Mouse (Mus musculus): Measurements from ENCODE around the gene Syt1.

Syt1 gene

GRCm38 (mm10) chr10:108763722-108764121 is 247.1 kb downstream of the Syt1 start:
- DNase-seq (ENCODE audit: low read depth, low spot score), result no peak

- DNase-seq (ENCODE audit: low read depth, low spot score), result no peak
Observed at GRCm38 (mm10) chr10:108753304-108753703, 257.5 kb downstream of the Syt1 start.

- no peak for DNase-seq (ENCODE audit: low read depth, low spot score)
Observed at GRCm38 (mm10) chr10:108743759-108744158, 267.0 kb downstream of the Syt1 start.

GRCm38 (mm10) chr10:108733982-108734381 is 276.8 kb downstream of the Syt1 start:
- DNase-seq (ENCODE audit: low read depth, low spot score), result peak; percentile 33

- DNase-seq (ENCODE audit: low read depth, low spot score), result no peak
Observed at GRCm38 (mm10) chr10:108728961-108729360, 281.8 kb downstream of the Syt1 start.

- no peak for DNase-seq (ENCODE audit: low read depth, low spot score)
Observed at GRCm38 (mm10) chr10:108726391-108726790, 284.4 kb downstream of the Syt1 start.

- DNase-seq (ENCODE audit: low read depth, low spot score), result no peak
Observed at GRCm38 (mm10) chr10:108724878-108725277, 285.9 kb downstream of the Syt1 start.

- no peak for DNase-seq (ENCODE audit: low read depth, low spot score)
Observed at GRCm38 (mm10) chr10:108710514-108710913, 300.3 kb downstream of the Syt1 start.

- no peak for DNase-seq (ENCODE audit: low read depth, low spot score)
Observed at GRCm38 (mm10) chr10:108705658-108706057, 305.1 kb downstream of the Syt1 start.

- DNase-seq (ENCODE audit: low read depth, low spot score), result no peak
Observed at GRCm38 (mm10) chr10:108701361-108702128, 309.2 kb downstream of the Syt1 start.

GRCm38 (mm10) chr10:108699946-108700345 is 310.8 kb downstream of the Syt1 start, which contains the start of gene Gm5136:
Gene Gm5136, minus strand, starts transcription at chr10:108700160.
- DNase-seq (ENCODE audit: low read depth, low spot score), result no peak

GRCm38 (mm10) chr10:108697062-108697461 is 313.7 kb downstream of the Syt1 start:
- DNase-seq (ENCODE audit: low read depth, low spot score), result no peak

- DNase-seq (ENCODE audit: low read depth, low spot score), result no peak
Observed at GRCm38 (mm10) chr10:108690954-108691353, 319.8 kb downstream of the Syt1 start.

GRCm38 (mm10) chr10:108686696-108687095 is 324.1 kb downstream of the Syt1 start:
- DNase-seq (ENCODE audit: low read depth, low spot score), result no peak

- peak; percentile 92 for DNase-seq (ENCODE audit: low read depth, low spot score)
Observed at GRCm38 (mm10) chr10:108679675-108680390, 330.9 kb downstream of the Syt1 start.

- DNase-seq (ENCODE audit: low read depth, low spot score), result no peak
Observed at GRCm38 (mm10) chr10:108677053-108677452, 333.7 kb downstream of the Syt1 start.

- DNase-seq (ENCODE audit: low read depth, low spot score), result no peak
Observed at GRCm38 (mm10) chr10:108668944-108669343, 341.8 kb downstream of the Syt1 start.

- DNase-seq (ENCODE audit: low read depth, low spot score), result no peak
Observed at GRCm38 (mm10) chr10:108660295-108660694, 350.5 kb downstream of the Syt1 start.

- no peak for DNase-seq (ENCODE audit: low read depth, low spot score)
Observed at GRCm38 (mm10) chr10:108658300-108658699, 352.5 kb downstream of the Syt1 start.

GRCm38 (mm10) chr10:108657669-108658068 is 353.1 kb downstream of the Syt1 start:
- DNase-seq (ENCODE audit: low read depth, low spot score), result no peak

- DNase-seq (ENCODE audit: low read depth, low spot score), result no peak
Observed at GRCm38 (mm10) chr10:108656898-108657297, 353.9 kb downstream of the Syt1 start.

- DNase-seq (ENCODE audit: low read depth, low spot score), result no peak
Observed at GRCm38 (mm10) chr10:108655074-108655473, 355.7 kb downstream of the Syt1 start.

- DNase-seq (ENCODE audit: low read depth, low spot score), result no peak
Observed at GRCm38 (mm10) chr10:108652831-108653230, 358.0 kb downstream of the Syt1 start.
